Mouse (Mus musculus): ENCODE results near the gene Atm.

The Atm gene

GRCm38 (mm10) chr9:53408953-53409361, 127.6 kb downstream of the Atm start:
- no peak for DNase-seq (ENCODE audit: inconsistent ontology term)

GRCm38 (mm10) chr9:53408548-53408947, 128.0 kb downstream of the Atm start:
- DNase-seq (ENCODE audit: inconsistent ontology term): no peak

GRCm38 (mm10) chr9:53404753-53405722, 131.5 kb downstream of the Atm start:
- peak; percentile 82 for DNase-seq (ENCODE audit: inconsistent ontology term)

GRCm38 (mm10) chr9:53404050-53404752, 132.3 kb downstream of the Atm start:
- DNase-seq (ENCODE audit: inconsistent ontology term): no peak

GRCm38 (mm10) chr9:53402991-53403390, 133.5 kb downstream of the Atm start:
- no peak for DNase-seq (ENCODE audit: inconsistent ontology term)

GRCm38 (mm10) chr9:53402291-53402711, 134.2 kb downstream of the Atm start, which contains the start of gene 4930550C14Rik:
Gene 4930550C14Rik, plus strand, starts transcription at chr9:53402325.
- no peak for DNase-seq (ENCODE audit: inconsistent ontology term)

GRCm38 (mm10) chr9:53401146-53401545, 135.4 kb downstream of the Atm start:
- no peak for DNase-seq (ENCODE audit: inconsistent ontology term)

GRCm38 (mm10) chr9:53400696-53401095, 135.8 kb downstream of the Atm start:
- DNase-seq (ENCODE audit: inconsistent ontology term): no peak

GRCm38 (mm10) chr9:53399537-53399936, 137.0 kb downstream of the Atm start:
- no peak for DNase-seq (ENCODE audit: inconsistent ontology term)

GRCm38 (mm10) chr9:53398388-53398700, 138.2 kb downstream of the Atm start:
- DNase-seq (ENCODE audit: inconsistent ontology term): peak; percentile 46

- DNase-seq (ENCODE audit: inconsistent ontology term): no peak
Measured at GRCm38 (mm10) chr9:53397685-53398387, 138.7 kb downstream of the Atm start.

- DNase-seq (ENCODE audit: inconsistent ontology term): no peak
Measured at GRCm38 (mm10) chr9:53390136-53390535, 146.4 kb downstream of the Atm start.
